Mouse (Mus musculus) forebrain, embryonic 12.5 days (tissue): Measurements from ENCODE around the gene Nrbp1. TPM values are rescaled to one million over a fixed set of nuclear protein-coding genes. Genes with fewer than 3 reads are reported as not detected.
A peak's percentile ranks its signal among the peaks of the same experiment; 100 is the strongest.

ENCODE experiments used
- ATAC-seq: fragments of 200-750 bp; cut with Nextera tagmentation; 2 replicates; pipeline ENCODE4 v1.8.0; 2017; ENCODE audit warnings: moderate TSS enrichment; ENCODE audit not compliant: low FRiP score
- H3K27ac ChIP-seq: fragments of 300-500 bp; sonication (generic); 2 replicates; pipeline ENCODE4 v1.5.1; 2016; ENCODE audit warnings: mild to moderate bottlenecking
- H3K27me3 ChIP-seq: fragments of 300-500 bp; sonication (generic); 2 replicates; pipeline ENCODE4 v1.6.1; 2016; ENCODE audit warnings: mild to moderate bottlenecking
- H3K36me3 ChIP-seq: fragments of 300-500 bp; sonication (generic); replicated peaks from 2 replicates; pipeline ENCODE4 v1.6.1; 2016; ENCODE audit warnings: mild to moderate bottlenecking
- H3K4me1 ChIP-seq: fragments of 300-500 bp; sonication (generic); 2 replicates; pipeline ENCODE4 v1.6.1; 2016
- H3K4me2 ChIP-seq: fragments of 300-500 bp; sonication (generic); 2 replicates; pipeline ENCODE4 v1.6.1; 2016; ENCODE audit warnings: mild to moderate bottlenecking, moderate library complexity
- H3K4me3 ChIP-seq: fragments of 300-500 bp; sonication (generic); replicated peaks from 2 replicates; pipeline ENCODE4 v1.5.1; 2016; ENCODE audit warnings: mild to moderate bottlenecking
- H3K9ac ChIP-seq: fragments of 300-500 bp; sonication (generic); 2 replicates; pipeline ENCODE4 v1.6.1; 2016; ENCODE audit warnings: mild to moderate bottlenecking
- H3K9me3 ChIP-seq: fragments of 300-500 bp; sonication (generic); 2 replicates; pipeline ENCODE4 v1.6.1; 2016
- WGBS: fragments of 180-500 bp; shearing (Covaris S2); methylation state at CpG from one replicate; pipeline ENCODE4 v1.1.7; 2016; 5-methylcytosine and 5-hydroxymethylcytosine counted together
- polyA plus RNA-seq: library from polyadenylated mRNA; unstranded; fragments of >200 nt; fragmentation: Nextera tagmentation; extraction: Ambion mirVana; gene quantifications from 2 replicates; pipeline ENCODE4 v1.2.1, GENCODE M21; 2016

Nrbp1 gene
- polyA plus RNA-seq, result 137 and 139 TPM in 2 replicates

DNA sequence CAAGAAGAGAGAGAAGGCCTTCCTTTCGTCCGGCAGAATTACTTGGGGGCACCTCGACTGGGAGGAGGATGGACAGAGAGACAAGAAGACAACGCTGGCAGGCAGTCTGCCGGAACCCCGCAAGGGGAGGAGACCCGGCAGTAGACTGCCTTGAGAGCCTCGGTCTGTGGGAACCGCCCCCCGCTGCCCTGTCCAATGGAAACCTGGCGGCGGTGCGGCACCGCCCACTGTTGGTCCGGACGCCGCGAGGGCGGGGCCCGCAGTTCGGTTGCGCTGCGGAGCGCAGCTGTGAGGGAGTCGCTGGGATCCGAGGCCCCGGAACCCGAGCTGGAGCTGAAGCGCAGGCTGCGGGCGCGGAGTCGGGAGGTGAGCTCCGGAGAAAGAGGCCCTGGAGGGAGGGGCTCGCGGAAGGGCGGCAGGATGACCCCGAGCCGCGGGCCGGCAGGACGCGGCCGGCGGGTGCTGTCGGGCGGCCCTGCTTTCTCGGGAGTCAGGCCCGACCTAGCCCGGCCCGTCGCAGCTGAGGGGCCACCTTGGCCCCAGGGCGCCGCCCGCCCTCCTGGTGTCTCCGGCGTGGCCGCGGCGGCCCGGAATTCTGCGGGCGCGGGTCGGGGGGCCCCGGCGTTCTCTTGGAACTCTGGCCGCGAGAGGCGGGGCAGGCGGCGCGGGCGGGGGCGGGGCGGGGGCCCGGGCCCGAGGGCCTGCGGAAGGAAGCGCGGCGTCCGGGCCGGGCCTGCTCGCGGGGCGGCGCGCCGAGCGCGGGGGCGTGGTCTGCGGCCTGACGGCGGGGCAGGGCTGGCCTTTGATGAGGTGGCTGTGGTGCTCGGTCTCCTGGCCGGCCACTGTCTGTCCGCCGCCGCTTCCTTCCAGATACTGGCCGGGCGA lies at the start of gene Nrbp1, which contains the start of gene Gm9970:
Gene Nrbp1, plus strand, starts transcription at position 228 of the 885 bp plus-strand sequence.
Gene Gm9970, minus strand, starts transcription at position 596 of the 885 bp plus-strand sequence.
- Histone ChIP-seq H3K4me2 (peak within 1 kb of the TSS; percentile 85), H3K36me3 (peaks cover 23% of the 10 kb centered on the region), H3K9me3 (0 out of 2 replicates have a peak, but pooled peaks cover 3% of the 10 kb centered on the region), H3K4me1 (peaks cover 13% of the 10 kb centered on the region), H3K27ac (peak within 1 kb of the TSS; percentile 98), H3K9ac (peak within 1 kb of the TSS; percentile 96), H3K4me3 (peak within 1 kb of the TSS; percentile 98), H3K27me3 (no peaks in the 10 kb centered on the region)
- ATAC-seq, result peak; percentile 99
- under 1% methylated on average over 99 of the region's 103 CpGs for WGBS

DNA sequence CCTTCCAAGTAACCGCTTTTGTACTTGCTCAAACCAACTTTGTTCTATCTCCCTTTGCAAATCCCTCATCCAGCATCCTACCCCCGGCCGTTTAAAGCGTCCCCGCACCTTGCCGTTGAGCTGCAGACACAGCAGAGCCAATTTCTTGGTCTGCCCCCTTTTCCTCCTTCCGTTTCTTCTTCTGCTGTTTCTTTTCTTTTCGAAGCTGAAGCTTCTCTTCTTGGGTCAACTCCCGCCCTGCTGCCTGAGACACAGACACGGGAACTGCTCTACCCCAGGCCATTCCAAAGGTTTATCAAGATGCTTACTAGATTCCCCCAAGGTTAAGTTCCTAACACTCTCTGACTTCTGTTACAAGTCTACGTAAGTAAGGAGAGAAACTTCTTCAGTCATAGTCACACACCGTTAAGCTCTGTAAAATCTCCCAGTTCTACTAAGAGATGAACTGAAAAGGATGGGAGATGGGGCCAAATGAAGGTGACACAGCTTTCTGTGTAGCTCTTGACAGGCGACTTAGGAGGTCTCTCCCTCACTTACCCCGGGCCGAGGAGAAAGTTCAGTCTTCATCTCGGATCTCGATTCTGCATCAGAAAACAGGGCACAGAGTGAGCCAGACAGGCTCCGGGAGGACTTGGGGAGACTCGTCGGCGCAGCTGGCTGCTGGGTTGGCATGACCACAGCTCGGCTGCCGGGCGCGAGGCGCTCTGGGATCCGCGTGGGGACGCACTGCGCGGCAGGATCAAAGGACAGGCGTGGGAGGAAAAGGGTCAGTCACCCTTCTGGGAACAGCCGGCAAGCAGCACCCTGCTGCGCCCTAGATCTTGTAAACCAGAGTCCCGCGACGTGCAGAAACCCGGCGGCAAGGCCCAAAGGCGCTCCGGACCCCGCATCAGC lies 48.4 kb upstream of the Nrbp1 start:
- H3K4me3 ChIP-seq, result peak overlapping the region; percentile 88
- no peak; the same call in 1 of the 2 replicates for ATAC-seq
- no peaks in the 10 kb centered on the region for H3K9me3 ChIP-seq
- H3K36me3 ChIP-seq, result peaks cover 65% of the 10 kb centered on the region
- peak overlapping the region; percentile 94 for H3K4me2 ChIP-seq
- H3K27me3 ChIP-seq, result no peaks in the 10 kb centered on the region
- 17% methylated on average over 42 of the region's 42 CpGs for WGBS
- H3K4me1 ChIP-seq, result peaks cover 25% of the 10 kb centered on the region
- H3K9ac ChIP-seq, result peak overlapping the region; percentile 92
- H3K27ac ChIP-seq, result peak overlapping the region; percentile 79

GRCm38 (mm10) chr5:31192939-31193630 lies 47.6 kb upstream of the Nrbp1 start, which contains the start of the genes Snx17 and Eif2b4:
Snx17 (plus strand) TSS chr5:31193227.
Eif2b4 (minus strand) TSS chr5:31193430.
- H3K9me3 ChIP-seq, result no peaks in the 10 kb centered on the region
- no peaks in the 10 kb centered on the region for H3K27me3 ChIP-seq
- WGBS, result under 1% methylated on average over 48 of the region's 48 CpGs
- H3K9ac ChIP-seq, result peak within 1 kb of the TSS; percentile 92
- peaks cover 65% of the 10 kb centered on the region for H3K36me3 ChIP-seq
- ATAC-seq, result peak; percentile 96
- peak within 1 kb of the TSS; percentile 88 for H3K4me3 ChIP-seq
- H3K4me1 ChIP-seq, result peaks cover 25% of the 10 kb centered on the region
- H3K27ac ChIP-seq, result peak within 1 kb of the TSS; percentile 80
- H3K4me2 ChIP-seq, result peak within 1 kb of the TSS; percentile 94

DNA sequence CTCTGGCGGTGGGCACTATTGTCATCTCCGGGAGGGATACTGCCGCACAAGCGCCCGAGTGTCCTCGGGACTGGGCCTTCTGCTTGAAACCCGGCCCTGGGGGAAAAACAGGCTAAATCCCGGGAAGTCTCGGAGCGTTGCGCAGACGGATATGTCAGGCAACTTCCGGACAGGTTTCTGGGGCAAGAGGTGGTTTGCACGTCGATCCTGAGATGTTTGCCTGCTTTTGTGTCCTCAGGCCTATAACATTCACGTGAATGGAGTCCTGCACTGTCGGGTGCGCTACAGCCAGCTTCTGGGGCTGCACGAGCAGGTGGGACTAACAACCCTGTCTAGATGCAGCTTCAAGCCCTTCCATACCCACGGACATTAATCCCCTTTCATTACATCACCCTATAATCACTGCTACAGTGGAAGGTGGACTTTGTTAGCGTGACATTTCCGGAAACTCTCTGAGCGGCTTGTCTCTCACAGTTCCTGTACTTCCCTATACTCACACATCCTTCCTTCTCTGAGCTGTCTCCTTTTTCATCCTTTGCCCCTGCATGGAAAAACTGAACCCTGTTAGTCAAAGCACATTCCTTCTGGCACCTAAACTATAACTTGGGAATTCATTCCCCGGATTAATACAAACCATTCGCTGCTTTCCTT lies 46.9 kb upstream of the Nrbp1 start:
- Histone ChIP-seq H3K9ac (peak overlapping the region; percentile 92), H3K27ac (peak overlapping the region; percentile 80), H3K27me3 (no peaks in the 10 kb centered on the region), H3K4me2 (peak overlapping the region; percentile 94), H3K4me1 (peaks cover 25% of the 10 kb centered on the region), H3K36me3 (peaks cover 65% of the 10 kb centered on the region), H3K9me3 (no peaks in the 10 kb centered on the region), H3K4me3 (peak overlapping the region; percentile 88)
- 14% methylated on average over 25 of the region's 25 CpGs for WGBS
- no peak for ATAC-seq

DNA sequence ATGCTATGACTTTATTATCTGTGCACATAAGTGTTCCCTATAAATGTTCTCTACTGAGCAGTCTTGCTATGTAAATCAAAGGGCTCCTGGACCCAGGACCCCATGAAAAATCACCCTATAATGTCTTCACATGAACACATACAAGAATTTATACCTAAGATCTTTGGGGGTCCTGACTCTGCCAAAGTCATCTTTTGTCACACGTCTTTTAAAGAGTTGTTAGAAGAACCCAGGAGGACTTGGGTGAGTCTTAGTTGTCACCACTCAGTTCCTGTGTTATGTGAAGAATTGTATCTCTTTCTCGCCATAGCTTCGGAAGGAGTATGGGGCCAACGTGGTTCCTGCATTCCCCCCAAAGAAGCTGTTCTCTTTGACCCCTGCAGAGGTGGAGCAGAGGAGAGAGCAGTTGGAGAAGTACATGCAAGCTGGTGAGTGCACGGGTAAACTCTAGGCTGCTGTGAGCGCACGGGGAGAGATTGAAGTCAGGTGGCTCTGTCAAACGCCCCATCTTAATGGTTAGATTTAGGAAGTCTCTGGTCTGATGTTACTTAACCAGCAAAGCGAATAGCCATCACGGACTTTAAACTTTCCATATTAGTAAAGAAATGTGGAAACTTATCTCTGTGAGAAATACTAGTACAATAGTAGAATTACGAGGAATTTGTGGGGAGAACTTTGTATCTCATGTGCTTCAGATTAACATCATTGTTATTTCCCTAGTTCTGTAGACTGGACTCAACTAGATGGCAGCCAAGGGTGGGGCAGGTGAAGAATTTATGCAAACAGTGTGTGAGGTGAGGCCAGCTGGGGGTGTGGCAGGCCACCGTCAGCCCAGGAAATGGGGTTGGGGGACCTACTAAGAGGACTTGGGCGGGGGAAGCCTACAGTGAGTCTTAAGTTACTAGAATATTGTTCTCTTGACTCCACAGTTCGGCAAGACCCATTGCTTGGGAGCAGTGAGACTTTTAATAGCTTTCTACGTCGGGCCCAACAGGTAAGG lies 45.9 kb upstream of the Nrbp1 start:
- no peak overlapping the region for H3K4me3 ChIP-seq
- no peak for ATAC-seq
- H3K4me1 ChIP-seq, result peaks cover 25% of the 10 kb centered on the region
- H3K9ac ChIP-seq, result 0 out of 2 replicates have a peak overlapping the region, but pooled peaks have one; percentile 92
- peak overlapping the region; percentile 94 for H3K4me2 ChIP-seq
- H3K27me3 ChIP-seq, result no peaks in the 10 kb centered on the region
- no peak overlapping the region for H3K27ac ChIP-seq
- WGBS, result 92% methylated on average over 16 of the region's 16 CpGs
- peaks cover 67% of the 10 kb centered on the region for H3K36me3 ChIP-seq
- H3K9me3 ChIP-seq, result no peaks in the 10 kb centered on the region

DNA sequence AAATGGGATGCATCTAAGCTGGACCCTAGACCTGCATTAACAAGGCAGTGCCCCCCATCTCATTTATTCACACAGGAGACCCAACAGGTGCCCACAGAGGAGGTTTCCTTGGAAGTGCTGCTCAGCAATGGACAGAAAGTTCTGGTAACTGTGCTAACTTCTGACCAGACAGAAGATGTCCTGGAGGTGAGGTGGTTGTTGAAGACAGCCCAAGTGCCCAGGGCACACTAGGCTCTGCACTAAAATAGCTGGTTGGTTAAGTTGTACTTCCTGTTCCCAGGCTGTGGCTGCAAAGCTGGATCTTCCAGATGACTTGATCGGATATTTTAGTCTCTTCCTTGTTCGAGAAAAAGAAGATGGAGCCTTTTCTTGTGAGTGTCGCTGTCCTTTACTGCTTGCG lies 45.0 kb upstream of the Nrbp1 start:
- no peak overlapping the region for H3K4me2 ChIP-seq
- no peaks in the 10 kb centered on the region for H3K27me3 ChIP-seq
- H3K27ac ChIP-seq, result no peak overlapping the region
- no peak for ATAC-seq
- peaks cover 67% of the 10 kb centered on the region for H3K36me3 ChIP-seq
- H3K4me1 ChIP-seq, result peaks cover 33% of the 10 kb centered on the region
- no peak overlapping the region for H3K9ac ChIP-seq
- H3K9me3 ChIP-seq, result peaks cover 5% of the 10 kb centered on the region
- 94% methylated on average over 4 of the region's 4 CpGs for WGBS
- H3K4me3 ChIP-seq, result no peak overlapping the region

- H3K4me3 ChIP-seq, result no peak overlapping the region
- H3K9ac ChIP-seq, result no peak overlapping the region
- no peaks in the 10 kb centered on the region for H3K27me3 ChIP-seq
- no peak overlapping the region for H3K4me2 ChIP-seq
- ATAC-seq, result no peak
- H3K27ac ChIP-seq, result no peak overlapping the region
- peaks cover 38% of the 10 kb centered on the region for H3K4me1 ChIP-seq
- 91% methylated on average over 10 of the region's 10 CpGs for WGBS
- H3K9me3 ChIP-seq, result peaks cover 5% of the 10 kb centered on the region
- peaks cover 64% of the 10 kb centered on the region for H3K36me3 ChIP-seq
These were observed 44.5 kb upstream of the Nrbp1 start for GRCm38 (mm10) chr5:31196207-31196606.

DNA sequence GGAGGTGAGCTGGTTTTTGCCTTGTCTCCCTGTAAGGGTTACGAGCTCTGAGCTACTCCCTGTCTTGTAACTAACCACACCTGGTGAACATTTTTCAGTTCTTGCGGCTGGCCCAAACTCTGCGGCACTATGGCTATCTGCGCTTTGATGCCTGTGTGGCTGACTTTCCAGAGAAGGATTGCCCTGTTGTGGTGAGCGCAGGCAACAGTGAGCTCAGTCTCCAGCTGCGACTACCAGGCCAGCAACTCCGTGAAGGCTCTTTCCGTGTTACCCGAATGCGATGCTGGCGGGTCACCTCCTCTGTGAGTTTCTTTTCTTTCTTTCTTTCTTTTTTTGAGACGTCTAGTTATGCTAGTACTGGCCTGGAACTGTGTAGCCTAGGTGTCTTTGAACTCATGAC lies 43.6 kb upstream of the Nrbp1 start:
- Histone ChIP-seq H3K27ac (no peak overlapping the region), H3K36me3 (peaks cover 64% of the 10 kb centered on the region), H3K9ac (no peak overlapping the region), H3K4me1 (peaks cover 33% of the 10 kb centered on the region), H3K4me2 (no peak overlapping the region), H3K27me3 (no peaks in the 10 kb centered on the region), H3K4me3 (no peak overlapping the region), H3K9me3 (peaks cover 5% of the 10 kb centered on the region)
- no peak for ATAC-seq
- 92% methylated on average over 12 of the region's 12 CpGs for WGBS

DNA sequence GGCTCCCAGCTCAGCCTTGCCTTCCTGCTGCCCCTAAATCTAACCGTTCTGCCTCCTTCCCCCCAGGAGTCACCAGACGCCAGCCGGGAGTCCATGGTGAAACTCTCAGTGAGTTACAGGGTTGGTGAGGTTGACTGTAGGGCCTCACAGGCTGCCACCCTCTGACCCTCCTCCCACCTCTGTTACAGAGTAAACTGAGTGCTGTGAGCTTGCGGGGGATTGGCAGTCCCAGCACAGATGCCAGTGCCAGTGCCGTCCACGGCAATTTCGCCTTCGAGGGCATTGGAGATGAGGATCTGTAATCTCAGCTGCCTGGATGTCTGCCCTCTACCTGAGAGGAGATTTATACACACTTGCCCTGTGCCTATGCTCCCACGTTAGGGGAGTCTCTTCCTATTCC lies 42.5 kb upstream of the Nrbp1 start:
- no peak for ATAC-seq
- Histone ChIP-seq H3K36me3 (peaks cover 69% of the 10 kb centered on the region), H3K9ac (no peak overlapping the region), H3K4me3 (no peak overlapping the region), H3K27ac (no peak overlapping the region), H3K9me3 (peaks cover 5% of the 10 kb centered on the region), H3K4me1 (peaks cover 36% of the 10 kb centered on the region), H3K27me3 (no peaks in the 10 kb centered on the region), H3K4me2 (no peak overlapping the region)
- 84% methylated on average over 9 of the region's 9 CpGs for WGBS

DNA sequence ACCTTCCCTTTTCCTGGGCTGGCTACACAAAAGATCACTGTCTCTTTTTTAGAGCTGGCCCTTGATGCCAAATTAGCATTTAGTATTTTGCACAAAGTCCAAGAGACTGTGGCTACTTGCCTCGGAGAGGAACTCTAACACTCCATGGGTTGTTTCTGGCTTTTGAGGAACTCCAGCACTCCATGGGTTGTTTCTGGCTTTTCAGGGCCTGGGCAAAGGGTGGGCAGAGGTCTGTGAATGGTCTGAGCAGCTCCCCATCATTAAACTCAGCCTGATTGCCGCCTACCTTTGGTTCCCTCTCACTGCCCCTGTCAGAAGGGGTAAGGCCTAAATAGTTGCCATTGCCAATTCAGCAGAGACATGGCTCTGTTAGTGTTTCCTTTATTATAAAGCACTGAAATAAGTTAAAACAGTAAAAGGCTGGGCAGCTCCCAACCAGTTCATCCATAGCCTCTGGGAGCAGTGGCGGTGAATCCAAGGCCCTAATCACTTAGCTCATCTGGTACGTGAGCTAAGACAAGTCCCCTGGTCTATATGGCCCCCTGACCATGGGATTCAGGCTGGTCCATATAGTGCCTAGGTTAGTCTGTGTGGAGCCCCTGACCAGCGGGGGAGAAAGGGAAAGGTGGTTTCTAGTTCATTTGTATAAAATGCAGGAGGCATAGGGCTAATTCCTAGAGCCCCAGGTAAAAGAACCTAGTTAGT lies 41.9 kb upstream of the Nrbp1 start:
- H3K36me3 ChIP-seq, result peaks cover 75% of the 10 kb centered on the region
- ATAC-seq, result no peak

More for the DNA sequence above, 41.9 kb upstream of the Nrbp1 start:
- 82% methylated on average over 5 of the region's 5 CpGs for WGBS
- Histone ChIP-seq H3K9me3 (peaks cover 5% of the 10 kb centered on the region), H3K27ac (no peak overlapping the region), H3K4me1 (peaks cover 35% of the 10 kb centered on the region), H3K27me3 (no peaks in the 10 kb centered on the region), H3K9ac (no peak overlapping the region), H3K4me3 (no peak overlapping the region), H3K4me2 (no peak overlapping the region)
